Mouse (Mus musculus): Measurements from ENCODE around the gene Gipc1. TPM values are rescaled to one million over a fixed set of nuclear protein-coding genes. Genes with fewer than 3 reads are reported as not detected.

Gipc1 gene
- total and polyA plus RNA-seq, 3 experiments, result 21.0 to 25.8 (median 22.6) TPM

- TF ChIP-seq NRF1 (IDR thresholded peaks at IDR 0.05; ENCODE audit: low read depth, low read length), result no peak
These were observed 11.6 kb downstream of the Gipc1 start (continued) for GRCm38 (mm10) chr8:83664096-83664495.

GRCm38 (mm10) chr8:83664931-83665625 is 12.6 kb downstream of the Gipc1 start:
- TF ChIP-seq E2F4 (IDR thresholded peaks at IDR 0.05; ENCODE audit: insufficient replicate concordance, low read depth, low read length), result no peak
- TF ChIP-seq ZKSCAN1 (IDR thresholded peaks at IDR 0.05; ENCODE audit: borderline replicate concordance, low read depth, low read length), result no peak
- no peak for TF ChIP-seq RAD21 (IDR thresholded peaks at IDR 0.05; ENCODE audit: low read depth, low read length)
- TF ChIP-seq EP300 (IDR thresholded peaks at IDR 0.05; ENCODE audit: low read length), result no peak
- no peak for TF ChIP-seq KAT2A (IDR thresholded peaks at IDR 0.05; ENCODE audit: insufficient replicate concordance, low read length)
- no peak for TF ChIP-seq GABPA (IDR thresholded peaks at IDR 0.05; ENCODE audit: insufficient replicate concordance, low read depth, low read length)
- no peak for TF ChIP-seq NELFE (IDR thresholded peaks at IDR 0.05; ENCODE audit: low read depth, low read length)
- TF ChIP-seq ELF1 (IDR thresholded peaks at IDR 0.05; ENCODE audit: low read depth, low read length), result no peak
- no peak for TF ChIP-seq USF2 (conservative IDR thresholded peaks at IDR 0.05; ENCODE audit: low read depth, low read length)
- TF ChIP-seq PAX5 (IDR thresholded peaks at IDR 0.05; ENCODE audit: low read length), result no peak
- TF ChIP-seq CHD2 (IDR thresholded peaks at IDR 0.05; ENCODE audit: low read length), result no peak
- H3K27me3 ChIP-seq (replicated peaks), result no peaks in the 10 kb centered on the region
- H3K4me1 ChIP-seq (ENCODE audit: control insufficient read depth in 1 of 2, insufficient read depth in 2 of 2), result peaks cover 5 to 13% of the 10 kb centered on the region in 2 experiments
- no peak overlapping the region for H3K27ac ChIP-seq (ENCODE audit: insufficient read depth, low read depth)
- peaks cover 11% of the 10 kb centered on the region for H3K9me3 ChIP-seq (replicated peaks; ENCODE audit: low read length)
- in situ Hi-C loops (cut with MboI; ENCODE audit: low pct_ligation_motif_present, low pct_unique_long_range_greater_than_20kb, low sequenced_read_pairs) (no loop called here), dilution Hi-C loops (cut with MboI; ENCODE audit: extremely low pct_ligation_motif_present, extremely low pct_unique_long_range_greater_than_20kb, low sequenced_read_pairs) (no loop called here)
- no peak overlapping the region for H3K4me2 ChIP-seq (ENCODE audit: insufficient read depth, low read depth, poor library complexity, severe bottlenecking)
- DNase-seq (ENCODE audit: extremely low read depth), result no peak
- H3K36me3 ChIP-seq (replicated peaks in 1 of 2; ENCODE audit: control insufficient read depth in 1 of 2, insufficient read depth in 1 of 2, low read length in 1 of 2), result peaks cover 24 to 62% of the 10 kb centered on the region in 2 experiments
- H3K9ac ChIP-seq (ENCODE audit: insufficient read depth, low read depth), result no peak overlapping the region
- no peak overlapping the region for H3K4me3 ChIP-seq (replicated peaks in 1 of 3; ENCODE audit: low read depth in 2 of 3, low read length in 2 of 3, poor library complexity in 1 of 3)
- H3K79me2 ChIP-seq (replicated peaks; ENCODE audit: control insufficient read depth, extremely low read depth, insufficient read depth, poor library complexity, severe bottlenecking), result no peaks in the 10 kb centered on the region

GRCm38 (mm10) chr8:83665969-83666865 is 13.7 kb downstream of the Gipc1 start, which contains the start of gene Ptger1:
Ptger1 (plus strand) TSS chr8:83666678.
- H3K36me3 ChIP-seq (replicated peaks in 1 of 2; ENCODE audit: control insufficient read depth in 1 of 2, insufficient read depth in 1 of 2, low read length in 1 of 2), result peaks cover 36 to 71% of the 10 kb centered on the region in 2 experiments
- no peak within 1 kb of the TSS for H3K4me2 ChIP-seq (ENCODE audit: insufficient read depth, low read depth, poor library complexity, severe bottlenecking)
- no peak within 1 kb of the TSS for H3K9ac ChIP-seq (ENCODE audit: insufficient read depth, low read depth)
- peaks cover 11% of the 10 kb centered on the region for H3K9me3 ChIP-seq (replicated peaks; ENCODE audit: low read length)
- no peaks in the 10 kb centered on the region for H3K27me3 ChIP-seq (replicated peaks)
- dilution Hi-C loops (cut with MboI; ENCODE audit: extremely low pct_ligation_motif_present, extremely low pct_unique_long_range_greater_than_20kb, low sequenced_read_pairs) (no loop called here), in situ Hi-C loops (cut with MboI; ENCODE audit: low pct_ligation_motif_present, low pct_unique_long_range_greater_than_20kb, low sequenced_read_pairs) (no loop called here)
- no peak for DNase-seq (ENCODE audit: extremely low read depth)
- no peak within 1 kb of the TSS for H3K4me3 ChIP-seq (replicated peaks in 1 of 3; ENCODE audit: low read depth in 2 of 3, low read length in 2 of 3, poor library complexity in 1 of 3)
- peaks cover 5 to 13% of the 10 kb centered on the region in 2 experiments for H3K4me1 ChIP-seq (ENCODE audit: control insufficient read depth in 1 of 2, insufficient read depth in 2 of 2)
- no peak within 1 kb of the TSS for H3K27ac ChIP-seq (ENCODE audit: insufficient read depth, low read depth)
- TF ChIP-seq ZMIZ1 (IDR thresholded peaks at IDR 0.05; ENCODE audit: low read depth, low read length) (0 out of 2 replicates have a peak, but pooled peaks have one; percentile 6), CTCF (conservative IDR thresholded peaks at IDR 0.05 in 1 of 2, IDR thresholded peaks at IDR 0.05 in 1 of 2; ENCODE audit: low read depth in 2 of 2, low read length in 2 of 2) (no peak), POLR2A (IDR thresholded peaks at IDR 0.05; ENCODE audit: low read depth, low read length) (no peak), ETS1 (conservative IDR thresholded peaks at IDR 0.05; ENCODE audit: low read depth, low read length) (no peak)
- no peaks in the 10 kb centered on the region for H3K79me2 ChIP-seq (replicated peaks; ENCODE audit: control insufficient read depth, extremely low read depth, insufficient read depth, poor library complexity, severe bottlenecking)
